Mouse (Mus musculus): ENCODE data around the gene Lcn8.
A peak's percentile ranks its signal among the peaks of the same experiment; 100 is the strongest.
"Not testable (repeated sequence)": the region's sequence is repeated elsewhere in the genome, so short reads cannot be mapped to it uniquely, and the experiment has no call there.

Lcn8 gene

GRCm38 (mm10) chr2:25666516-25666915 is 13.6 kb downstream of the Lcn8 start:
- DNase-seq (ENCODE audit: low read depth): no peak

DNA sequence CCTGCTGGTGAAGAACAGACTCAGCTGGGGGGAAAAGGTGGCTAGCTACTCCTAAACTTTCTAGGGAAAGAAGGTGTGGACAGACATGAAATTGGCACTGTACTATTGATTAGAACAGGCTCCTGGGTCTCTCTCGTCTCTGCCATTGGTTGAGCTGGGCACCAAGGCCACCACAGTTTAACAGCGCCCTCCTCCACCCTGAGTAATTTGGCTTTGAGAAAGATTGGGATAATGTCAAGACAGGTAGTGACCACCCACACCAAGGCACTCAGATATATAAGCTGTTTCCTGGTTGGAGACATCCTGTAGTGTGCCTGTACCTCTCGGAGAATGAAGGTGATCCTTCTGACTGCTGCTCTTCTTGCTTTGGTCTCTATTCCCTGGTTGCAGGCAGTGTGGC is 23.6 kb downstream of the Lcn8 start, which contains the start of gene Lcn6:
TSS of gene Lcn6 (plus strand) at position 301 of the 400 bp plus-strand sequence.
- no peak for DNase-seq (ENCODE audit: low read depth)

DNA sequence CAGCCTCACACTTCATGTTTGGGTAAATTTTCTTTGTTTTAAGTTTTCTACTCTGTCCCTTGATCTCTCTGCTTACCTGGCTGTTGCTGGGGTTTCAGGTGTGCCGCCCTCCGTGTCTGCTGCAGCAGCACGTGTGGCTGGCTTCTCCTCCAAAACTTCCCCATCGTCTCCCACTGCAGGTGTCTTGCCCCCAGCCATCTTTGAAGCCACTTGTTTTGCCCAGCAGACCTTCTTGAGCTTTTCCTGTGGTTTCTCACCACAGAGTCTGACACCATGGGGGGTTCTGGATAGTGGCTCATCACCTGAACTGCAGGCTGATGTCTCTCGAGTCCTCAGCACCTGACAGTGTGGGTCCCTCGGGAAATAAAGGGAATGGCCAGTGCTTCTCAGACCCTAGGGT is 26.6 kb downstream of the Lcn8 start:
- no peak for DNase-seq (ENCODE audit: low read depth)

DNA sequence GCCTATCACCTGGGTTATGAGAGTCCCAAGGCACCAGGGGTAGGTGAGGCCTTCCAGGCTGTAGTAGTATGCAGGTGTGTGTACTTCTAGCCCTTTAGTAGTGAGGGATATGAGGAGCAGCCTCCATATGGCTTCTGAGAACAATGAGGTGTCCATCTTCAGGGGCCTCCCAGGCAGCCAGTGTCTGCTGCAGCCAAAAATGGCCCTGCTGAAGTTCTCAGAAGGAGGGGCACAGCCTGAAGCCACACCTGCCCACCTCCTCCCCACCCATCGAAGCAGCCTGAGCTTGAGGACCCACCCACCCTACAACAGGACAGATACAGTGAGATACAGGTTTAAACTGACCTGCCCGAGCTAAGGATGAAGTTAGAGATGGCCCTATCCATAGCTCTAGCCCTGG is 29.5 kb downstream of the Lcn8 start, which contains the start of gene Lcn10:
TSS of gene Lcn10 (plus strand) at position 301 of the 400 bp plus-strand sequence.
- no peak for DNase-seq (ENCODE audit: low read depth)

DNA sequence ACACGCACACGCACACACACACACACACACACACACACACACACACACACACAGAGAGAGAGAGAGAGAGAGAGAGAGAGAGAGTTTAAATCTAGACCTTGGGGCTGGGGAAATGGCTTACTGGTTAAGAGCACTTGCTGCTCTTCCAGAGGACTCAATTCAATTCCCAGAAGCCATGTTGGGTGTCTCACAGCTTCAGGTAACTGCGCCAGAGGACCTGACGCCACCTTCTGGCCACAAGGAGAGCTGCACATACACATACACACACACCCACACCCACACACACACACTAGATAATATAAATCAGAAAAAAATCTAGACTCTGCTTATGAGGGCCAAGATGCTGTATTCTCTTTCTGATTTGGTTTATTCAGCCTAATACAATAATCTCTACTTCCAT is 34.0 kb downstream of the Lcn8 start:
- DNase-seq (ENCODE audit: low read depth): no peak

DNA sequence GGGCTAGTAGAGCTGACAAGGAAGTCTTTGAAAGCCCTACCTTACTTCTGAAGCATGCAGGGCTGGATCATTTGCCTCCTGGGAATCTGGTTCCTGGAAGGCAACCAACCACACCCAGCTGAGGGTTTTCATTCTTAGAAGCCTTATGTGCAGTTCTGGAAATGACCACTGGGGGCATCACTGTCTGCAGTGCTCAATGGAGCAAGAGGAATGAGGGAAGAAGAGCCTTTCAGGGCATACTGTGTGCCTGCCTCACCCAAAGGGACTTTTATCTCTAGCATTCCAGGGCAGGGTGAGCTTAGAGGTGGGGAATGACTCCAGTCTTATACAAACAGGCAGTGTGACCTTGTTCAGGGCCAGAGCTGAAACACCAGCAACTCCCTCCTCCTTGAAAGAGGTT is 41.7 kb downstream of the Lcn8 start:
- DNase-seq (ENCODE audit: low read depth): peak; percentile 28

DNA sequence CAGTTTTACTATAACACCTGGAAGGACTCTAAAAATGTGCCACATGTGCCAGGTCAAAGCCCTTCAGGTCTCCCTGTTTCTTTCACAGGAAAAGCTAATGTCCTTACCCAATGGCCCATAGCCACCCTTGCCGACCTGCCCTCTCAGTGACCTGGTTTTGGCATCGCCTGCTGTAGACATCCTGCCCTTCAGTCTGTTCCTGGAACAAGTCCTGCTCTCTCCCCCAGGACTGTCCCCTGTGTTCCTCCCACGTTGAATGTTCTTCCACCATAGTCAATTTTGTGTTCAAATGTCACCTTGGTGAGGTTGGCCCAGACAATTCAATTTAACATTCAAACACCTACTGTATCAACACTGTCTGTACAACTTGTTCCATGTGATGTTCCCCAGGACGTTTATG is 44.0 kb downstream of the Lcn8 start:
- no peak for DNase-seq (ENCODE audit: low read depth)

DNA sequence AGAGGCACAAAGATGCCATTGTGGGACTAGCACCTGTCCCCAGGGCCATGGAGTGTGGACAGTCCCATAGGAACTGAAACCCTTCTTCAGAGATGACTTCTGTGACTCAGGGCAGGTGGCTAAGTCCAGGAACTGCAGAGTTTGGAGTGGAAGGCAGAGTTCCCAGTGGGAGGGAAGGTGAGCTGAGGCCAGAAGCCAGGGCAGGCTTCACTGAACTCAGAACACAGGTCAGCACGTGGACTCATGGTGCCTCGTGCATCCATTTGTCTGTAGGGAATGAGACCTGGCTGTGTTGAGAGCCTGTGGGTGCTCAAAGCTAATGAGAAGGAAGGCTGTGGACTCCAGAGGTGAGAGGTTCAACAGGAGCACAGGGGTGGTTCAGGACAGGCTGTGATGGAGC is 45.8 kb downstream of the Lcn8 start:
- DNase-seq (ENCODE audit: low read depth): no peak

DNA sequence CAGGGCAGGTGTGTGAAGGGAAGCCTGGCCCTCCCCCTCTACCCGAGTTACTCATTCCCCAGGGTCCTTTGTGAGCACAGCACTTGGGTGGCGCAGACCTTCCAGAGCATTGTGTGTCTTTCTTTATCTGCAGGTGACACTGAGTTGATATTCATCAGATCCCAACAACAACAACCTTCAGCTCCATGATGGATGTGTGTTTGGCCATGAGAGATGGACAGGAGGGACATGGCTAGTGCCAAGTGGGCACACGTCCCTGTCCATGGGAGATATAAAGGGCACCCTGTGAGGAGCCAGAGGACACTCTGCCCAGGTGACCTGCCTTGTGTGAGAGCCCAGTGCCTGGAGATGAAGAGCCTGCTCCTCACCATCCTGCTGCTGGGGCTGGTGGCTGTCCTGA is 46.8 kb downstream of the Lcn8 start, which contains the start of gene Obp2a:
TSS of gene Obp2a (plus strand) at position 301 of the 400 bp plus-strand sequence.
- not testable (repeated sequence) for DNase-seq (ENCODE audit: low read depth)

DNA sequence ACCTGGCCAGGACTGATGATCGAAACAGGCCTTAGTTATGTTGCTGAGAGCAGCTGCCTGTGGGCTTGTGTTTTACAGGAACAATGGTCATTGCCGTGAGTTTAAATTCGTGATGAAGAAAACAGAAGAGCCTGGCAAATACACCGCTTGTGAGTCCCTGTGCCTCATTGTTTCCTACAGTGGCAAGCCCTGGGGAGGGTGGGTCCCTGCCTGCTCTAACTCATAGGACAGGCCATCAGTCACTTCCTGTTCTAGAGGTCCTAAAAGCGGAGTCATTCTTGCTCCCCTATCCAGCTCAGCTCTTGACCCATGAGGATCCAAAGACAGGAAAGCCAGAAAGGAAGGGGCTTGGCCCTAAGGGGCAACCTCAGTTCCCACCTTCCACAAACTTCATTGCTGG is 48.1 kb downstream of the Lcn8 start:
- no peak for DNase-seq (ENCODE audit: low read depth)

DNA sequence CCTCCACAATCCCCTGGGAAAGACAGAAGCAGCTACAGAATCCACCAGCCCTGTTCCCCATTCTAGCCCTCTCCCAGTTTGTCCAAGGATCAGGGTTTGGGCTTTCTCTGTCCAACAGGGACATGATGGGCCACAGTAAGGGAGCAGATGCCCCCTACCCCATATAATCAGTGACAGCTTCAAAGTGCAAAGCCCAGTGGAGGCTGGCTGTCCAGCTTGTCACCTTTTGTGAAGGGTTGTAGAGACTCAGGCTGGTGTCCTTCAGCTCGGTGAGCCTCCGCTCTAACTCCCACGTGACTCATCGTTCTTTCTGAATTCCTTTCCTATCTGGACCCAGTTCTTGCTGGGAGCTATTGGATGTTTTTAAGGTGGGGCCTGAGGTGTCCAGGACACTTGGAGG is 50.8 kb downstream of the Lcn8 start:
- no peak for DNase-seq (ENCODE audit: low read depth)
